Mouse (Mus musculus): ENCODE measurements around the gene C1ql1. TPM values are rescaled to one million over a fixed set of nuclear protein-coding genes. Genes with fewer than 3 reads are reported as not detected.
A peak's percentile ranks its signal among the peaks of the same experiment; 100 is the strongest.
"Not testable (repeated sequence)": the region's sequence is repeated elsewhere in the genome, so short reads cannot be mapped to it uniquely, and the experiment has no call there.

C1ql1 gene
- polyA plus RNA-seq, 1 experiment from 2014 or later, result 0.32 TPM

DNA sequence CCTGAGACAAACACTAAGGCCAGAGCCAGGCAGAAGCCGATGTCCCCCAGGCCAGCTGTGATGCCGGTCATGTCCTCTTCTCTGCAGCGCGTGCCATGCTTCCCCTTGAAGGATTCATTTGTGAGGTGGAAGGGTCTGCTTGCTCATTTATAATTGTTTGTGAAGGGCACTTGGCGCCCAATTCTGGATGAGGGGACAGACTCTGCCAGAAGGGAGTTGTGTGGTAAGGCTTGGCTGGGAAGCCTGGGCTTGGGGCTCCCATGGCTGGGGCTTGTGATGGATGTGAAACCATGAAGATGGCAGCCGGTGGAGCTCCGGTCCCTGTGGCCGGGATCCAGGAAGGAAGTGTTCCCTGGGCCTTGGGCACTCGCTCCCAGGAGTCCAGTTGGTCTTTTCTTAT, 37.6 kb upstream of the C1ql1 start:
- Histone ChIP-seq H3K4me2 (ENCODE audit: low read depth, low read length) (no peak overlapping the region), H3K27me3 (ENCODE audit: control insufficient read depth, insufficient read depth, low read length) (peaks cover 14% of the 10 kb centered on the region), H3K9me3 (replicated peaks; ENCODE audit: control insufficient read depth, low read length) (no peaks in the 10 kb centered on the region), H3K4me3 (ENCODE audit: low read length) (no peak overlapping the region), H3K4me1 (ENCODE audit: control insufficient read depth, insufficient read depth, low read length) (no peaks in the 10 kb centered on the region; the same call in 1 of the 2 replicates), H3K36me3 (ENCODE audit: control insufficient read depth, insufficient read depth) (no peaks in the 10 kb centered on the region), H3K27ac (ENCODE audit: low read length) (no peak overlapping the region), H3K9ac (ENCODE audit: low read length) (no peak overlapping the region)
- WGBS, result 83% methylated on average over 9 of the region's 9 CpGs
- no peak for ATAC-seq (replicated peaks; ENCODE audit: extremely low read depth, insufficient read depth, low FRiP score)

DNA sequence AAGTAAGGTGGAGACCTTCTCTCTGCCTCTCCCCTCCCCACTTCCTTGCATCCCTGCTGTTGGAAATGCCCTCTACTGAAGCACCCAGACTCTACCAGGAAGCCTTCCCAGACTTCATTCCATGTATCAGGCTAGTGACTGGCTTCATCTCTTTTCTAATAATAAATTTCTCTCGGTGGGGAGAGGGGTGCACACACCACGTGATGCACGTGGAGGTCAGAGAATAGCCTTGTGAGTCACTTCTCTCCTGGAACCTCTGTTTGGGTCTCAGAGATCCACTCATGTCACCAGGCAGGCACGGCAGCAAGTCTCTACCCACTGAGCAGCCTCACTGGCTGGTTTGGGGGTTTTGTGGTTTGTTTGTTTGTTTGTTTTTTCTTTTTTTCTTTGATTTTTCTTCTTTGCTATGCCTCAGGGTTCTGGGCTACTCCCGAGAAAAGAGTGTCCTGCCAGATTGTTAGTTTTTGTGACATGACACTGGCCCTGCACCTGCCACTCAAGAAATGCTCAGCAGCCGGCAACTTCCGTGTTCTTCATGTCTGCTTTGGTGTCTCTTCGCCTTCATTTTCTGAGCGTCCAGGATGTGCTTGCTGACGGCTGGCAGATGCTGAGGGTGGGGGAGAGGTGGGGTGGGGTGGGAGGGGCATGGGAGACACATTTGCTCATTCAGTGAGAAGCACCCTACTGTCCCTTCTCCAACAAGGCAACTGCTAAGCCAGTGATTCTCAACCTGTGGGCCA, 34.8 kb upstream of the C1ql1 start:
- WGBS, result 42% methylated on average over 10 of the region's 10 CpGs
- ATAC-seq (replicated peaks; ENCODE audit: extremely low read depth, insufficient read depth, low FRiP score), result no peak
- Histone ChIP-seq H3K9ac (ENCODE audit: low read length) (no peak overlapping the region), H3K27me3 (ENCODE audit: control insufficient read depth, insufficient read depth, low read length) (no peaks in the 10 kb centered on the region), H3K4me1 (ENCODE audit: control insufficient read depth, insufficient read depth, low read length) (peaks cover 6% of the 10 kb centered on the region), H3K4me3 (ENCODE audit: low read length) (no peak overlapping the region), H3K36me3 (ENCODE audit: control insufficient read depth, insufficient read depth) (no peaks in the 10 kb centered on the region), H3K9me3 (replicated peaks; ENCODE audit: control insufficient read depth, low read length) (no peaks in the 10 kb centered on the region), H3K4me2 (ENCODE audit: low read depth, low read length) (no peak overlapping the region), H3K27ac (ENCODE audit: low read length) (no peak overlapping the region)

DNA sequence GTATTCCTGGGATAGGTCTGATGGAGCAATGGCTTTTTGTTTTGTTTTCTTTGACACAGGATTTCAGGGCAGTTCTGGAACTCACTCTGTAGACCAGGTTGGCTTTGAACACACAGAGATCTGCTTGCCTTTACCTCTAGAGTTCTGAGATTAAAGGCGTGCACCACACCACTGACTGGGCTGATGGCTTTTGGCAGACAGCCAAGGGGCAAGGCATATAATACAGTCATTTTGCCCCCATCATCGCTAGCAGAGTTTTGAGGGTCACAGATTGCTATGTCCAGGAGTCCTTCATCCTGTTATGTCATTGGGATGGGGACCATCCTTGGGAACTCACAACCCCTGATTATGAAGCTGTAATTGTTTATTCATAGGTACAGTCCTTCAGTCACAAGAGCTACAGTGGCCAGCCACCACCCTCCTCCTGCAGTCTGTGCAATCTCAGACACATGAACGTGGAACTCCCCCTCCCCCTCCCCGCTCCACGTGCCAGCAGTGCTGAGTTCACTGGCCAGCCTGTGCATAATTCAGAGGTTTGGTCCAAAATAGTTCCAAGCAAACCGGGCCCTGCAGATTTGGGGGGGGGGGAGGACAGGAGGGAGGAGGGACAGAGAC, 31.7 kb upstream of the C1ql1 start:
- 21% methylated on average over 6 of the region's 6 CpGs for WGBS
- H3K9me3 ChIP-seq (replicated peaks; ENCODE audit: control insufficient read depth, low read length), result no peaks in the 10 kb centered on the region
- peaks cover 6% of the 10 kb centered on the region for H3K4me1 ChIP-seq (ENCODE audit: control insufficient read depth, insufficient read depth, low read length)
- H3K4me2 ChIP-seq (ENCODE audit: low read depth, low read length), result no peak overlapping the region
- H3K36me3 ChIP-seq (ENCODE audit: control insufficient read depth, insufficient read depth), result no peaks in the 10 kb centered on the region
- peak overlapping the region; percentile 48 for H3K27ac ChIP-seq (ENCODE audit: low read length)
- 0 out of 2 replicates have a peak, but pooled peaks cover 3% of the 10 kb centered on the region for H3K27me3 ChIP-seq (ENCODE audit: control insufficient read depth, insufficient read depth, low read length)
- ATAC-seq (replicated peaks; ENCODE audit: extremely low read depth, insufficient read depth, low FRiP score), result peak; percentile 77
- no peak overlapping the region for H3K4me3 ChIP-seq (ENCODE audit: low read length)
- H3K9ac ChIP-seq (ENCODE audit: low read length), result no peak overlapping the region

DNA sequence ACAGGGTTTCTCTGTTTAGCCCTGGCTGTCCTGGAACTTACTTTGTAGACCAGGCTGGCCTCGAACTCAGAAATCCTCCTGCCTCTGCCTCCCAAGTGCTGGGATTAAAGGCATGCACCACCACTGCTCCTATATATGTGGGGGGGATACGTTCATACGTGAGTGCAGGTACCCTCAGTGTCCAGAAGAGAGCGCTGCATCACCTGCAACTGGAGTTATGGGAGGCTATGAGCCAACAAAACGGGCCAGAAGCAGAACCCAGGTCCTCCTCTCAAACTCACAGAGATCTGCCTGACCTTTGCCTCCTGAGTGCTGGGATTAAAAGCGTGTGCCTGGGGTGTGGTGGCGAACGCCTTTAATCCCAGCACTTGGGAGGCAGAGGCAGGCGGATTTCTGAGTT, 29.5 kb upstream of the C1ql1 start:
- H3K4me3 ChIP-seq (ENCODE audit: low read length); H3K4me1 ChIP-seq (ENCODE audit: control insufficient read depth, insufficient read depth, low read length); ATAC-seq (replicated peaks; ENCODE audit: extremely low read depth, insufficient read depth, low FRiP score); H3K9me3 ChIP-seq (replicated peaks; ENCODE audit: control insufficient read depth, low read length); H3K4me2 ChIP-seq (ENCODE audit: low read depth, low read length); H3K36me3 ChIP-seq (ENCODE audit: control insufficient read depth, insufficient read depth); H3K9ac ChIP-seq (ENCODE audit: low read length); H3K27me3 ChIP-seq (ENCODE audit: control insufficient read depth, insufficient read depth, low read length); H3K27ac ChIP-seq (ENCODE audit: low read length): not testable (repeated sequence)
- 83% methylated on average over 9 of the region's 9 CpGs for WGBS

DNA sequence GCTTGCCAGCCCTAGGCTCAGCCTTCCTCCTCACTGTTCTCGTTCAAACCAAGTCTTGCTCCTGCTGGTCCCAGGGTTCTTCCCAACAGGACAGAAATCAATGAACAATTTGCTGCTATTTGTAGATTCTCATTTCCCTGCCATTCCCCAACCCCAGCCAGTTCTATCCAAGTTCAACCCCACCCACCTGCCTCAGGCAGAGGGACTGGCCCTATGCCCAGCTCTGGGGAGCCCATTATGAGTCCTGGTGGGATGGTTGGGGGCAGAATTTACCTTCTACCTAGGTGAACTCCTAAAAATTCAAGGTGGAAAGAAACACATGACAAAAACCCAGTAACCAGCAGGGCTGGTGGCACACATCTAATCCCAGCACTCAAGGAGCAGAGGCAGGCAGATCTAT, 25.8 kb upstream of the C1ql1 start:
- 75% methylated on average over 1 of the region's 1 CpGs for WGBS
- H3K27me3 ChIP-seq (ENCODE audit: control insufficient read depth, insufficient read depth, low read length), result peaks cover 22% of the 10 kb centered on the region

DNA sequence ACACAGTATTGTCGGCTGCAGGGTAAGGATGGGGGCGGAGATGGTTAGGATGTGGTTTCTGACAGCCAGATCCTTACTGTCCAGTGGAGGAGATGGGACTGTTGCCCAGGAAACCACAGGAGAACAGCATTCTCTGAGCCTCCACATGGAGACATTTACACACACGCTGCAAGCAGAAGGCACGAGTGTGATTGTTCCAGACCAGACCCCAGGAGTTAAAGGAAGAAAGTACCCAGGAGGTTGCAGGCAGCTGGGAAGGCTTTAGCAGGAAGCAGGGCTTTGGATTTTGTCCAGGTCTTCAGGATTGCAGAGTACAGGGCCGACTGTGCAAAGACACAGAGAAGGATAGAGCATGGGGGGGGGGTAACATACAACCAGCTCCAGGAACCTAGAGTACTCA, 25.1 kb upstream of the C1ql1 start:
- peaks cover 24% of the 10 kb centered on the region for H3K27me3 ChIP-seq (ENCODE audit: control insufficient read depth, insufficient read depth, low read length)
- no peaks in the 10 kb centered on the region for H3K4me1 ChIP-seq (ENCODE audit: control insufficient read depth, insufficient read depth, low read length)
- no peak overlapping the region for H3K27ac ChIP-seq (ENCODE audit: low read length)
- WGBS, result 42% methylated on average over 5 of the region's 5 CpGs
- H3K9ac ChIP-seq (ENCODE audit: low read length), result no peak overlapping the region
- no peak for ATAC-seq (replicated peaks; ENCODE audit: extremely low read depth, insufficient read depth, low FRiP score)
- no peaks in the 10 kb centered on the region for H3K9me3 ChIP-seq (replicated peaks; ENCODE audit: control insufficient read depth, low read length)
- no peak overlapping the region for H3K4me3 ChIP-seq (ENCODE audit: low read length)
- no peaks in the 10 kb centered on the region for H3K36me3 ChIP-seq (ENCODE audit: control insufficient read depth, insufficient read depth)
- H3K4me2 ChIP-seq (ENCODE audit: low read depth, low read length), result no peak overlapping the region

More for the DNA sequence above, 25.8 kb upstream of the C1ql1 start:
- H3K4me2 ChIP-seq (ENCODE audit: low read depth, low read length), result no peak overlapping the region
- no peak for ATAC-seq (replicated peaks; ENCODE audit: extremely low read depth, insufficient read depth, low FRiP score)
- no peak overlapping the region for H3K27ac ChIP-seq (ENCODE audit: low read length)
- no peak overlapping the region for H3K4me3 ChIP-seq (ENCODE audit: low read length)
- no peaks in the 10 kb centered on the region for H3K36me3 ChIP-seq (ENCODE audit: control insufficient read depth, insufficient read depth)
- no peaks in the 10 kb centered on the region for H3K9me3 ChIP-seq (replicated peaks; ENCODE audit: control insufficient read depth, low read length)
- no peak overlapping the region for H3K9ac ChIP-seq (ENCODE audit: low read length)
- H3K4me1 ChIP-seq (ENCODE audit: control insufficient read depth, insufficient read depth, low read length), result no peaks in the 10 kb centered on the region

DNA sequence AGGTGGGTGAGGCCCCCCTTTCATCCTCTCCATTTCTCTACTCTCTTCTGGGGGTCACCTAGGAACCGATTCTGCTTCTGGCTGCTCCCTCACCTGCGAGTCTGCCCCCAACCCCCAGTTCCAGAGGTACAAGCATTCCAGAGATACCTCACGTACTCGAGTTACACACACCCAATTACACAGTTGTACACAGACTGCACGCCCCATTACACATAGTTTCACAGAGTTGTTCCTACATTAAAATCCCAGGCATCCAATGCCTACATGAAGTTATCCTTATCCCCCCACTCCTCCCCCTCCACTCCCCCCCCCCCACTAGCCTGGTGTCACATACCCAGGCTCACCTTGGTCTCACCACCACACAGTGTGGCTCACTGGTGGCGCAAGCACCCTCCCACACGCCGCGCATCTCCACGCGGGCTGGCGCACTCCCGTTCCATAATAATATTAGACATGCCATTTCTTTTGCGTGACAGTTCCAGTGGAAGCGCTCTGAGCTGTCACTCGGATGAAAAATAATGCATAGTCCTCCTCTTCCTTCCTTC, 18.1 kb upstream of the C1ql1 start:
- H3K4me2 ChIP-seq (ENCODE audit: low read depth, low read length), result no peak overlapping the region

DNA sequence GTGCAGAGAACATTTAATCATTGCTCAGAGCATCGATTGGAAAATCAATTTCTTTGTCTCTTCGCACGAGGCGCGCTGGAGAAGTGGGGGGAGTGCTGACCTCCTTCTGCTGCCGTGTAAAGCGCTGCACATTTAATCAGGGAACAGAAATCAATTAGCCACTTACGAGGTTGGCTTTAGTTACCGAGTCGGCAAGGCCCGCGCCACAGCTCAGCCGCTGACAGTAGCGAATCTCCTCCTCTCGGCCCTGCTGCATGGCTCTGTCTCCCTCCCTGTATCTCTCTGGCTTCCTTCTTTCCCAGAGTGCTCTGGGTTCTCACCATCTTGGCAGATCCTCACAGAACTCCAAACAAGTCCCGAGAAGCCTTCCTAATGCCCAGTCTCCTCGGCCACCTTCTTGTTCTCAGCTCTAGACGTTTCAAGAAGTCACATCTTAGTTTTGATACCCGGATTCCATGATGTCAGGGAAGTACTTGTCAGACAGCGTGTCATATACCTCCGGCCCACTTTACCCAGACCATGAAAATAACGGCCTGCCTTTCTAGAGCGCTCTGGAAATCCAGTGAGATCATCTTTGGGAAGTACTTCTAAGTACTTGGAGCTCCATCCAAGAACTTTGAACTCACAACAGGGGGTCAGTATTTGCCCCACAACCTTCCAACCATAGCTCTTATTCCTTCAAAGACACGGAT, 17.5 kb upstream of the C1ql1 start:
- ATAC-seq (replicated peaks; ENCODE audit: extremely low read depth, insufficient read depth, low FRiP score), result no peak
- no peaks in the 10 kb centered on the region for H3K9me3 ChIP-seq (replicated peaks; ENCODE audit: control insufficient read depth, low read length)
- peak overlapping the region; percentile 10 for H3K4me2 ChIP-seq (ENCODE audit: low read depth, low read length)
- H3K27me3 ChIP-seq (ENCODE audit: control insufficient read depth, insufficient read depth, low read length), result peaks cover 27% of the 10 kb centered on the region
- no peaks in the 10 kb centered on the region for H3K36me3 ChIP-seq (ENCODE audit: control insufficient read depth, insufficient read depth)
- peaks cover 5% of the 10 kb centered on the region for H3K4me1 ChIP-seq (ENCODE audit: control insufficient read depth, insufficient read depth, low read length)
- H3K4me3 ChIP-seq (ENCODE audit: low read length), result no peak overlapping the region
- H3K27ac ChIP-seq (ENCODE audit: low read length), result no peak overlapping the region
- peak overlapping the region; percentile 41; the same call in 1 of the 2 replicates for H3K9ac ChIP-seq (ENCODE audit: low read length)
- 22% methylated on average over 24 of the region's 24 CpGs for WGBS

More for the DNA sequence above, 18.1 kb upstream of the C1ql1 start:
- WGBS, result 64% methylated on average over 16 of the region's 16 CpGs
- no peak overlapping the region for H3K4me3 ChIP-seq (ENCODE audit: low read length)
- peaks cover 5% of the 10 kb centered on the region for H3K4me1 ChIP-seq (ENCODE audit: control insufficient read depth, insufficient read depth, low read length)
- no peak overlapping the region for H3K27ac ChIP-seq (ENCODE audit: low read length)
- no peak for ATAC-seq (replicated peaks; ENCODE audit: extremely low read depth, insufficient read depth, low FRiP score)
- H3K36me3 ChIP-seq (ENCODE audit: control insufficient read depth, insufficient read depth), result no peaks in the 10 kb centered on the region
- H3K9ac ChIP-seq (ENCODE audit: low read length), result no peak overlapping the region
- H3K27me3 ChIP-seq (ENCODE audit: control insufficient read depth, insufficient read depth, low read length), result peaks cover 30% of the 10 kb centered on the region
- no peaks in the 10 kb centered on the region for H3K9me3 ChIP-seq (replicated peaks; ENCODE audit: control insufficient read depth, low read length)

Data from heart, embryonic 16.5 days (tissue).